Mouse (Mus musculus): ENCODE results near the gene Taco1. TPM values are rescaled to one million over a fixed set of nuclear protein-coding genes. Genes with fewer than 3 reads are reported as not detected.

Taco1 gene
- polyA plus RNA-seq, 1 experiment: 14.3 TPM

DNA sequence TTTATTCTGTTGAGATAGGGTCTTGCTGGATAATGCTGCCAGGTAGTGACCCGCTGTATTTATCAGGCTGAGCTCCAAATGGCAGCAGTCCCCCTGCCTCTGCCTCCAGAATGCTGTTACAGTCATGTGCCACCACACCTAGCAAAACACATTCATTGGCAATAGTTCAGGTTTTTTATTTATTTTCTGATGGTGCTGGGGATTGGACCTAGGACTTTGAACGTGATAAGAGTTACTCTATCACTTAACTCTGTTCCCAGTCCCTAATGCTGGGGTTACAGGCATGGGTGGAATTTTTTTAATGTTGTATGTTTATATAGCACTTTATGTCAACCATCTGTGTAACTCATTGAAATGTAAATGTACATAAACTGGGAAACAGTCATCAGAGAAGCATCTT is 11.9 kb upstream of the Taco1 start:
- no peak overlapping the region for H3K4me3 ChIP-seq (replicated peaks; ENCODE audit: insufficient read depth, low read depth, low read length)
- no peaks in the 10 kb centered on the region for H3K4me1 ChIP-seq (ENCODE audit: control insufficient read depth, insufficient read depth, low read length)
- TF ChIP-seq CTCF (IDR thresholded peaks at IDR 0.05; ENCODE audit: borderline replicate concordance, insufficient read depth, low read depth, low read length) (no peak), POLR2A (IDR thresholded peaks at IDR 0.05; ENCODE audit: borderline replicate concordance, insufficient read depth, low read length) (no peak)
- 96% methylated on average over 2 of the region's 2 CpGs for WGBS
- no peak overlapping the region for H3K27ac ChIP-seq (ENCODE audit: insufficient read depth, low read length)
- DNase-seq: no peak
- H3K27me3 ChIP-seq (ENCODE audit: control insufficient read depth, insufficient read depth, low read length): no peaks in the 10 kb centered on the region

- TF ChIP-seq POLR2A (IDR thresholded peaks at IDR 0.05; ENCODE audit: borderline replicate concordance, insufficient read depth, low read length): no peak
- TF ChIP-seq CTCF (IDR thresholded peaks at IDR 0.05; ENCODE audit: borderline replicate concordance, insufficient read depth, low read depth, low read length): no peak
- DNase-seq: no peak
- WGBS: 95% methylated on average over 8 of the region's 8 CpGs
- Histone ChIP-seq H3K4me1 (ENCODE audit: control insufficient read depth, insufficient read depth, low read length) (no peaks in the 10 kb centered on the region), H3K27me3 (ENCODE audit: control insufficient read depth, insufficient read depth, low read length) (no peaks in the 10 kb centered on the region), H3K4me3 (replicated peaks; ENCODE audit: insufficient read depth, low read depth, low read length) (no peak overlapping the region), H3K27ac (ENCODE audit: insufficient read depth, low read length) (no peak overlapping the region)
Measured at GRCm38 (mm10) chr11:106054600-106054999, 11.3 kb upstream of the Taco1 start.

GRCm38 (mm10) chr11:106055341-106055740 is 10.5 kb upstream of the Taco1 start:
- no peak overlapping the region for H3K4me3 ChIP-seq (replicated peaks; ENCODE audit: insufficient read depth, low read depth, low read length)
- no peak overlapping the region for H3K27ac ChIP-seq (ENCODE audit: insufficient read depth, low read length)
- H3K4me1 ChIP-seq (ENCODE audit: control insufficient read depth, insufficient read depth, low read length): no peaks in the 10 kb centered on the region
- WGBS: 86% methylated on average over 6 of the region's 6 CpGs
- TF ChIP-seq POLR2A (IDR thresholded peaks at IDR 0.05; ENCODE audit: borderline replicate concordance, insufficient read depth, low read length): no peak
- TF ChIP-seq CTCF (IDR thresholded peaks at IDR 0.05; ENCODE audit: borderline replicate concordance, insufficient read depth, low read depth, low read length): no peak
- no peaks in the 10 kb centered on the region for H3K27me3 ChIP-seq (ENCODE audit: control insufficient read depth, insufficient read depth, low read length)
- no peak for DNase-seq

DNA sequence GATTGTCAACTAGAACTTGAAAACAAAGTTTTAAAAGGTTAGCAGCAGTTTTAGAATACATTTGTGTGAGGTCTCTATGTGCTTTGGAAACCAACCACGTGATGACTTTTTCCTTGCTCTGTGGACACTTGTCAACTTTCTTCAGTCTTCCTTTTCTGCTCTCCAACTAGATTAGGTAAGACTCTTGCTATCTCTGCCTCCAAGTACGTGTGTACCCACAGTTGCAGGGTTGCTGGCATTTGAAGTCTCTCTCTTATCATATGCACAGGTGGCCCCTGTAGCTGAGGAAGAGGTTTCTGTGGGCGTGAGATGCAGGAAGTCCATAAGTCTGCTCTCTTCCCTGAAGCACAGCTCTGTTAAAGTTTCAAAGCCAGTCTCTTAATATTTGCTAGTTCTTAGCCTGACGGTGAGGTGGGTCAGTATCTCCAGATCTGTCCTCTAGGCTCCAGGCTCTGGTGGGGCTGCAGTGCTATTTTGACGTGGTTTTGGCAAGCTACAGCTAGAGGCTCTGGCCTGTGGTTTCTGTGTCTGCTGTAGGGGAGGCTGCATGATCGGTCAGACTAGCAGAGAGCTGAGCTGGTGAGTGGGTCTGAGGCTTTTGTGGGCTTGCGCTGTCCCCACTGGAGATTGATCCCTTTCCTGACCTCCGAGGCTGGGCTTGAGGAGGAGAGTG is 8.9 kb upstream of the Taco1 start:
- Histone ChIP-seq H3K4me3 (replicated peaks; ENCODE audit: insufficient read depth, low read depth, low read length) (no peak overlapping the region), H3K27ac (ENCODE audit: insufficient read depth, low read length) (no peak overlapping the region), H3K4me1 (ENCODE audit: control insufficient read depth, insufficient read depth, low read length) (no peaks in the 10 kb centered on the region), H3K27me3 (ENCODE audit: control insufficient read depth, insufficient read depth, low read length) (no peaks in the 10 kb centered on the region)
- TF ChIP-seq CTCF (IDR thresholded peaks at IDR 0.05; ENCODE audit: borderline replicate concordance, insufficient read depth, low read depth, low read length) (no peak), POLR2A (IDR thresholded peaks at IDR 0.05; ENCODE audit: borderline replicate concordance, insufficient read depth, low read length) (no peak)
- WGBS: 91% methylated on average over 8 of the region's 8 CpGs
- no peak for DNase-seq

GRCm38 (mm10) chr11:106058020-106058419 is 7.8 kb upstream of the Taco1 start:
- H3K27ac ChIP-seq (ENCODE audit: insufficient read depth, low read length): no peak overlapping the region
- whole genome bisulfite sequencing: 83% methylated on average over 8 of the region's 8 CpGs
- TF ChIP-seq POLR2A (IDR thresholded peaks at IDR 0.05; ENCODE audit: borderline replicate concordance, insufficient read depth, low read length) (no peak), CTCF (IDR thresholded peaks at IDR 0.05; ENCODE audit: borderline replicate concordance, insufficient read depth, low read depth, low read length) (no peak)

DNA sequence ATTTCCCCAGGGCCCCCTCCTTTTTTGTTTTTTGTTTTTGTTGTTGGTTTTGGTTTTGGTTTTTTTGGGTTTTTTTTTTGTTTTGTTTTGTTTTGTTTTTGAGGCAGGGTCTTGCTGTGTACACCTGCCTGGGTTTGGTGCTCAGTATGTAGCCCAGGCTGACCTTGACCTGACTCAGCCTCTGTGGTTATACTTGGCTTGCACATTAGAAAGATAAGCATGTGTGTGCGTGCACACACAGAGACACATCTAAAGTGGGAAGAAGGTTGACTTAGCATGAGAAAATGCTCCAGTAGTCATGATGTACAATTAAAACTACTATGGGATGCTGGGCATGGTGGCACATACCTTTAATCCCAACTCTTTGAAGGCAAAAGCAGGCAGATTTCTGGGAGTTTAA is 5.3 kb upstream of the Taco1 start:
- no peak overlapping the region for H3K27ac ChIP-seq (ENCODE audit: insufficient read depth, low read length)
- no peaks in the 10 kb centered on the region for H3K4me1 ChIP-seq (ENCODE audit: control insufficient read depth, insufficient read depth, low read length)
- 84% methylated on average over 1 of the region's 1 CpGs for WGBS
- no peak for DNase-seq
- TF ChIP-seq CTCF (IDR thresholded peaks at IDR 0.05; ENCODE audit: borderline replicate concordance, insufficient read depth, low read depth, low read length) (no peak), POLR2A (IDR thresholded peaks at IDR 0.05; ENCODE audit: borderline replicate concordance, insufficient read depth, low read length) (no peak)
- H3K4me3 ChIP-seq (replicated peaks; ENCODE audit: insufficient read depth, low read depth, low read length): no peak overlapping the region
- H3K27me3 ChIP-seq (ENCODE audit: control insufficient read depth, insufficient read depth, low read length): no peaks in the 10 kb centered on the region

More at GRCm38 (mm10) chr11:106058020-106058419, 7.8 kb upstream of the Taco1 start:
- H3K4me1 ChIP-seq (ENCODE audit: control insufficient read depth, insufficient read depth, low read length): no peaks in the 10 kb centered on the region
- H3K4me3 ChIP-seq (replicated peaks; ENCODE audit: insufficient read depth, low read depth, low read length): no peak overlapping the region
- H3K27me3 ChIP-seq (ENCODE audit: control insufficient read depth, insufficient read depth, low read length): no peaks in the 10 kb centered on the region
- no peak for DNase-seq

DNA sequence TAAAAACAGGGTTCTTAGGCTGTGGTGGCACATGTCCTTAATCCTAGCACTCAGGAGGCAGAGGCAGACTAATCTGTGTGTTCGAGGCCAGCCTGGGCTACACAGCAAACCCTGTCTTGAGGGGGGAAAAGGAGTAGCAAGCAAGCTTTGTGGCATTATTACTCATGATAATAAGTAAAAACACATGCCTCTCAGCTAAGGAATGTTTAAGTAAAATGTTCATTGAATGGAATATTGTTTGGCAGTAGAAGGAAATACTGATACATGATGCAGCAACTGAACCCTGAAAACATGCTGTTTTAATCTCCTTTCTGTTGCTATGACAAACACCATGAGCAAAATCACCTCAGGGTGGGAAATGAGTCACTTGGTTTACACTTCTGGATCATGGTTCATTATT is 4.5 kb upstream of the Taco1 start:
- no peak for DNase-seq
- 86% methylated on average over 1 of the region's 1 CpGs for WGBS
- no peak overlapping the region for H3K4me3 ChIP-seq (replicated peaks; ENCODE audit: insufficient read depth, low read depth, low read length)
- H3K27ac ChIP-seq (ENCODE audit: insufficient read depth, low read length): no peak overlapping the region
- no peaks in the 10 kb centered on the region for H3K4me1 ChIP-seq (ENCODE audit: control insufficient read depth, insufficient read depth, low read length)
- TF ChIP-seq CTCF (IDR thresholded peaks at IDR 0.05; ENCODE audit: borderline replicate concordance, insufficient read depth, low read depth, low read length) (no peak), POLR2A (IDR thresholded peaks at IDR 0.05; ENCODE audit: borderline replicate concordance, insufficient read depth, low read length) (no peak)
- no peaks in the 10 kb centered on the region for H3K27me3 ChIP-seq (ENCODE audit: control insufficient read depth, insufficient read depth, low read length)

DNA sequence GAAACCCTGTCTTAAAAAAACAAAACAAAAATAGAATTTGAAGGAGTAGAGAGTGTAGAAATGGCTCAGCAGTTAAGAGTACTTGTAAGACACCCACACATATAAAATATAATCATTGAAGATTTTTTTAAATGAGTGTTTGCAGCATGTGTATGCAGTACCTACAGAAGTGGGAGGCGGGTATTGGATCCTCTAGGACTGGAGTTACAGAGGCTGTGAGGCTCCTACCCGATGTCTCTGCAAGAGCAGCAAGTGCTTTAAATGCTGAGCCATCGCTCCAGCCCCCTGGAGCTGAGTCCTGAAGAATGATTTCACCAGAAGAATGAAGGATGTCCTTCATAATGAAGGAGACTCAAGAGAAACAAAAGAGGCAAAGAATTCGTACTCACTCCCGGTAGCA is 2.1 kb upstream of the Taco1 start:
- Histone ChIP-seq H3K27ac (ENCODE audit: insufficient read depth, low read length) (no peak overlapping the region), H3K4me1 (ENCODE audit: control insufficient read depth, insufficient read depth, low read length) (no peaks in the 10 kb centered on the region; the same call in 1 of the 2 replicates), H3K27me3 (ENCODE audit: control insufficient read depth, insufficient read depth, low read length) (no peaks in the 10 kb centered on the region), H3K4me3 (replicated peaks; ENCODE audit: insufficient read depth, low read depth, low read length) (no peak overlapping the region)
- no peak for DNase-seq
- TF ChIP-seq CTCF (IDR thresholded peaks at IDR 0.05; ENCODE audit: borderline replicate concordance, insufficient read depth, low read depth, low read length) (no peak), POLR2A (IDR thresholded peaks at IDR 0.05; ENCODE audit: borderline replicate concordance, insufficient read depth, low read length) (no peak)
- 75% methylated on average over 5 of the region's 5 CpGs for WGBS

Data from cerebellum, adult 2 months (tissue).